Comparison of ENCODE assay signal across 27 mouse cellular contexts in genomic region chrX:157936611-157937010, GRCm38 (mm10).
"Had no signal": no experiment of that assay in that cellular context is flagged by ENCODE, and none has a peak within 500 bp of the region (broad histone marks: within the 10 kb centered on the region; RNA-seq: fewer than 3 reads in every experiment).

No protein-coding gene starts in this region.

- H3K4me3 ChIP-seq: heart, embryonic 10.5 days; heart, embryonic 12.5 days; hindbrain, embryonic 10.5 days; hindbrain, embryonic 12.5 days; hindbrain, embryonic 15.5 days; kidney, embryonic 15.5 days; limb, embryonic 10.5 days; limb, embryonic 12.5 days; liver, embryonic 13.5 days; liver, embryonic 15.5 days had no signal

- ATAC-seq: hindbrain, postnatal 0 days; intestine, embryonic 16.5 days; liver, postnatal 0 days had no signal

- H3K27ac ChIP-seq: heart, embryonic 10.5 days; hindbrain, embryonic 10.5 days; hindbrain, embryonic 12.5 days; hindbrain, embryonic 15.5 days; hindbrain, postnatal 0 days; kidney, embryonic 15.5 days; kidney, postnatal 0 days; limb, embryonic 10.5 days; limb, embryonic 12.5 days; liver, embryonic 13.5 days; liver, embryonic 15.5 days had no signal

- DNase-seq: gastrocnemius, postnatal 10 days; gastrocnemius, postnatal 25 days; heart, adult 18-20 months; heart, postnatal 10 days; heart, postnatal 4 days; kidney, adult 11 months; kidney, adult 2 months; kidney, adult 9 months; kidney, postnatal 14 days; kidney, postnatal 36 days; layer of hippocampus, adult 9-11 months; layer of hippocampus, postnatal 36 days; liver; liver, embryonic 13.5 days; liver, postnatal 0 days had no signal

- H3K4me1 ChIP-seq: heart, embryonic 10.5 days; heart, embryonic 12.5 days; hindbrain, embryonic 10.5 days; hindbrain, embryonic 12.5 days; hindbrain, embryonic 15.5 days; kidney, embryonic 15.5 days; limb, embryonic 10.5 days; limb, embryonic 12.5 days; liver, embryonic 13.5 days; liver, embryonic 15.5 days had no signal

- H3K27me3 ChIP-seq: heart, embryonic 12.5 days; hindbrain, embryonic 12.5 days; hindbrain, embryonic 15.5 days; kidney, embryonic 15.5 days; limb, embryonic 12.5 days; liver, embryonic 13.5 days; liver, embryonic 15.5 days had no signal
